Mouse (Mus musculus) G1E-ER4 (cell line): ENCODE measurements around the gene Supt3. TPM values are rescaled to one million over a fixed set of nuclear protein-coding genes. Genes with fewer than 3 reads are reported as not detected.

Experiments
- GATA1 ChIP-seq: IDR thresholded peaks from one replicate; pipeline ENCODE4 v1.8.0; 2012; ENCODE audit warnings: low read length, inconsistent platforms
- polyA plus RNA-seq: library from polyadenylated mRNA; stranded (reverse); fragments of >175 nt; gene quantifications from 2 replicates; pipeline ENCODE4 v1.2.3, GENCODE M21; 2012

The Supt3 gene
- polyA plus RNA-seq, 1 experiment = 10.9 TPM

DNA sequence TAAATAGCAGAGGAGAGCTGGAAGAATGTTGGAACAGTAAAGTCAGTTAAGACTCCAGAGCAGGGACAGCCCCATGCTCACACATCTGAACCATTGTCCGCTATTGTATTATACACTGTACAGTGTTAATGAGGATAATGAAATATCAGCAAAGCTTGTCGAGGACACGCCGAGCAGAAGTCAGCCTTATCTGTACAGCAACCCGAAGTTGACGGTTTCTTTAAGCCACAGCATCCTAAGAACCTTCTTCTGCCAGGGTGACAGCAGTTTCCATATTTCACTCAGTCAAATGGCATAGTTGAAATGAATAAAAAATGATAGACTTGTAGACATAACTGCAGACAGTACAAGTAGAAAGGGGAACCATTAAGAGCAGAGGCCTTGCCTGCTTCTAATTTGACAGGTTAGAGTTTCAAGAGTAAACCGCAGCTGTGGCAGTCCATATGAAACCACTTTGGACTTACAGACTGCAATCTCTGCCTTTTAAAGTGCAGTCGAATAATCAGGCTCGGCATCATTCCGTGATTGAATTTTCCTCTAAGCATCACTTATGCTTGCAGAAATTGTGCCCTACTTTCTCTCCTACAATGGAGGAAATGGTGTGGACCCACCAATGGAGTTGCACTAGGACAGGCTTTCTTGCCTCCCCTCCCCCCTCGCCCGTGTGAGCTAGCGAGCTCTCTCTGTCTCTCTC, 227.7 kb downstream of the Supt3 start:
- TF ChIP-seq GATA1 = no peak

DNA sequence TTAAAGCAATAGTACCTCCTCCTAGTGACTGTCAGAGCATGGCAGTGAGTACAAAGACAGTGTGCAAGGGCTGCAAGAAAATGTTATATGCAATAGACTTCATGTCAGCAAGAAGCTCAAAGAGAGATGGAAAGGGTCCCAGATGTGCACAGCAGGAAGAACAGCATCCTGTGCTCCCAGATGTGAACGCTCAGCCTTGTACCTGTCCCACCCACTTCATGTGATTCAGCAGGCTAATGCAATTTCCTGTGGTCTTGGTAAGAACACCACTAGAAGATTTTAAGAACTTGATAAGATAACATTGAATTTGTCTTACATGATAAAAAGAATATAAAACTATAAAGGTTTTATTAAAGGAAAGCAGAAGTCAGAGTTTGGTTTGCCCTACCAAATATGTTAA, 230.5 kb downstream of the Supt3 start:
- no peak for TF ChIP-seq GATA1

DNA sequence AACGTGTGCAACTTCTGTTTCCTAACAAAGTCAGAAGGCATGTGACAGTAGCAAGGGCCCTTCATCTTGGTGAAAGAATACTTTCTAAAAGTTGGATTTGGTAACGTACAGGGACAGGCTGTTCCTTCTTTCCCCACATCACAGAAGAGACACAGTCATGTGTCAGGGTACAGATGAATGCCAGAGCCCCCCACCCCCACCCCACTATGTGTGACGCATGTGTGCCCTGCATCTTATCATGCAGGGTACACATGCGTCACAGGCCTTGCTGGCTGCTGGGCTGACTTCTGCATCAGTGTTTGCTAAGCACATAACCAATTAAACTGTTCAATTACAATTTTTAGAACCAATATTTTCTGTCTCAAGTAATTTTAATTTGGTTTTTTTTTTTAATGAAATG, 231.7 kb downstream of the Supt3 start:
- no peak for TF ChIP-seq GATA1

DNA sequence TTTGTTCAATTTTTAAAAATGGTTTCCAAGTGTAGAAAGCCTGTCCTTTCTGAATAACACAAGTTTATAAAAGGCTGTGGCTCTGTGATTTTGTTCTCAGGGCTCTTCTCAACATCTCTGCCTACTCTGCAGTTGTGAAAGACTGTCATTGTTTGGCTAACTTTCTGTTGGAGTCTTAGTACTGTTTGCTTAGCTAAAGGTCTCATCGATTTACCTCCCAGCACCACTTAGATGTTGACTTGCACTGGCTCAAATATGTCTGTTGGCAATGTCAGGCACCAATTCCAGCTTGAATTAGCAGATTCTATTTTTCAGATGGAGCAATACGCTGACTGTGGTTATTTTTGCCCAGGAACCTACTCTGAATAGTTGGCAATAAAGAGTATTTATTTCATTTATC, 233.5 kb downstream of the Supt3 start:
- TF ChIP-seq GATA1 = no peak

DNA sequence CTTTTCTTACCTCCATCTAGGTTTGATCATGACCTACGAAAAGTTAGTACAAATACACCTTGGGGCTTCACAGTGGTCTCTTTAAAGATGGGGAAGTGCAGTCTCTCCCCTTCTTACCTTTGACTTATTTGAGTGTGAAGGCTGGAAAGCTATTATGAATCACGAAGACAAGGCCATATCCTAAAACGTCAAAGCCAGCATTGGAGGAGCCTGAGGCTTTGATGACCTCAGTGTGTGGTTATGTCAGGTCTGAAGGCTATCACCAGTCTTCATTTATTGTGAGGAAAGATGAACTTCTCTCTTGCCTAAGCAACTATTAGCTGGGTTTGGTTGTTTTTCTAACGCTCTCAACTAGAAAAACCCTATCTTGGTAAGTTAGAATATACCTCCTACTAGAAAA, 239.8 kb downstream of the Supt3 start:
- TF ChIP-seq GATA1 = no peak

DNA sequence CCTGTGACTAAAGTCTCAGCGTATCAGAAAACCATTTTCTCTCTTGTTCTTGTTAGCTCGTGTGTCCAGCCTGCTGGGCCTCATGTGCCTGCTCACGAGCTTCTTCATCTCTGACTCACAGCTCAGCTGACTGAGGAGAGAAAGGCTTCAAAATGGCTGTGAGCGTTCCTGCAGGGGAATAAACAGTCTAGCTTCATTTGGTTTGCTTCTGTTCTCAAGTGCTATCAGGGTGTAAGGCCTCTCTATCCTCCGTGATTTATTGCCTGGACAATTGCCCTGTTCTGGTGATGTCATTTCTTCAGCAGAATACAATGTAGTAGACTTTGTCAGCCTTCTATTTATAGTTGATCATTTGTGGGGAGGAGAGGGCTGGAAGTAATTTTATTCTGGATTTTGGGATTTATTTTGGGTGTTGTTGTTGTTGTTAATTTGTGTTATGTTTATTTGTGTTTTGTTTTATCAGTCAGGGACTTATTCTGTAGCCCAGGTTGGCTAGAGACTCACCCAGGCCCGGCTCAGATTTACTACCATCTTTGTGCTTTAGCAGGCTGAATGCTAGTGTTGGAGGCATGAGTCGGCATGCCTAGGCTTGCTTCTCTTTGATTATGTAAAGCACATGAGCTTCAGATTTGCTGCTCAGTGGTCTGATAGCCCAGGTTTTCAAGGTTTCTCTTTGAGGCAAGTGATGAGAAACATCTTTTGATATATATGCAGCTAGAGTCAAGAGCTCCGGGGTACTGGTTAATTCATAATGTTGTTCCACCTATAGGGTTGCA, 243.4 kb downstream of the Supt3 start:
- TF ChIP-seq GATA1 = no peak

DNA sequence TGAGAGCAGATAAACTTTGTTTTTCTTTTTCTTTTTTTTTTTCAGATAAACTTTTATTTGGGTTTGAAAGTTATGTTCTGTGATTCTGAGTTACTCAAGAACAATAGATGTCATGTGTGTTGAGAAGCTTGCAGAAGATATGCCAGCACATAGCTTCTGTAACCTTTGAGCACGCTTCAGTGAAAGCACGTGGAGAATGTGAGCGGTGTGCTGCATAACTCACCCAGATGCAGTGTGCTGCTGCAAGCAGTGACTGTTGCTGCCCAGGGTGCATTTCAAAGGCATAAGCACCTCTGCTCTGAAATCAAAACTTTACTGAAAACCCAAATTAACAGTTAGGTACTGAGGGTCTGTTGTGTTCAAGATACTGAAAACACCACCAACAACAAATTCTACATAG, 251.5 kb downstream of the Supt3 start:
- no peak for TF ChIP-seq GATA1

DNA sequence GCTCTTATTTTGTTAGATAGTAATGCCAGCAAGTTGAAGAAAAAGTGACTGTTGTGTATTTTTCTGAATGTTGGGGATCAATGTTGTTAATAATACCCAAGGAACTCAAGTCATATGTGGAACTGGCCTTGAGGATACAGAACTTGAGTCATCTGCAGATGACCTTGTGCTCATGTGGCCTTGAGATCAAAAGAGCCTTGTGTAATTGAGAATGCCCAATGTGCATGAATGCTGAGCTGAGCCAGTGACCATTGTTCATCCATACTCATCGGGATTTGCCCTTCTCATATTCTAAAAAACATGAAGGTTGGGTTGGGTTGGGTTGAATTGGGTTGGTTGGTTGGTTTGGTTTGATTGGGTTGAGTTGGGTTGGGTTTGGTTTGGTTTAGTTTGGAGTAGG, 252.2 kb downstream of the Supt3 start:
- TF ChIP-seq GATA1 = no peak

DNA sequence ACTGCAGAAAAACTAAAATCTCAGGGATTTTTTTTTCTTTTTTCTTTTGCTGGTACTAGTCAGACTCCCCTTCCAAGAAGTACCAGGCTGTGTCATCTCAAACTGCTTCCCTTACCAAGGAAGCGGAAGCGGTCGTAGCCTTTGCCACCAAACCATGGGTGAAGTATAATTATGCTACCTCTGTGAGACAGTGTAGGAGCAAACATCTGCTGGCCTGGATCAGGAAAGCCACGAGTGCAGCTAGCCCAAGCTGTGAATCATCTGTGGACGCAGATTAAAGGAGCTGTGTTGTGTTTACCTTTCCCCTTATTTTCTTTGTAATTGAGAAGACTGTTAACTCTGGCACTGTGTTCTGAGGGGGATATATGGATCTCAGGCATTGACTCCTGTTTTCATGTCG, 255.3 kb downstream of the Supt3 start:
- no peak for TF ChIP-seq GATA1

DNA sequence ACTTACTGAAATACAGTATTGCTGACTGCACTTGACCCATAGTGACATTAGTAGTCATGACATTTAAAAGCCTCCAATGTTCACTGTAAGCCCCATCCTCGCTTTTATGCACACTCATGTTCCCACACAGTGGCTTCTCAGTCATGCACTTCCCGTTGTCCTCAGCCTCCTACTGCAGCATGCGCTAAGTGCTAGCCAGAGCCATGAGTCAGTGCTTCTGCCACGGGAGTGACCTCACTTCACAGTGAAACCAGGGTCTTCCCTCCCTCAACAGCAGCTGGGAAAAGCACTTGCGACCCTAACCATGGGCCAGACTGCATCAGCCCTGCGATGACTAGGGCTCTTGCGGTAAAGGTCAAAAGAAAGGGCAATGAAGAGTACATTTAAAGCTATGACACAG, 256.7 kb downstream of the Supt3 start:
- TF ChIP-seq GATA1 = no peak

DNA sequence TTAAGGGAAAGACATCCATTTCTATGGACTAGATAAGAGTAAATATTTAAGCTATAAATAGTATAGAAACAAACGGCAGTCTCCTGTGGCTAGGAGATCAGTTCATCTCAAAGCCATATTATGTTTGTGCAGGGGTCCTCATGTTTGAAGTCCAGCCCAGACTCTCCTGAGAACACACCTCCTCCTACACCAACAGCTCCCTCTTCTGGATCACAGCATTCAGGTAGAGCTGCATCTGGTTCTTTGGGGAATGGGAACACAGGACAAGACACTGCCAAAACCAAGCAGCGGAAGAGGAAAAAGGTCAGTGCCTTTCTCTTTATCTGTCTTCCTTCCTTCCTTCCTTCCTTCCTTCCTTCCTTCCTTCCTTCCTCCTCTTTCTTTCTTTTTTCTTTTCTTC, 264.1 kb downstream of the Supt3 start:
- TF ChIP-seq GATA1 = no peak

DNA sequence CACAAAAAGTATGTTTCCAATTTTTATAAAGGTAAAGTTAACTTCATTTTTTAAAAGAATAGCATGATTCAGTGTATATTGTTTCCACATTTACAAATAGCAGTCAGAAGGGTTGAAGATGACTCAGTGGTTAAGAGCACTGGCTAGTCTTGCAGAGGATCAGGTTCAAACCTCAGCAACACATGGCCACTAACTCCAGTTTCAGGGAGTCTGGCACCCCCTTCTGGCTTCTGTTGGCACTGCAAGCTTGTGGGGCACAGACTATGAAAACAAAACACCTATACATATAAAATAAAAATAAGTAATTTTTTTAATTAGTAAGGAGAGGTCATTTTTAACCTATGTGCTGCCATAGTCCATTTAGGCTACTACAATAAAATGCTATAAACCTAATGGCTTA, 268.9 kb downstream of the Supt3 start:
- no peak for TF ChIP-seq GATA1

DNA sequence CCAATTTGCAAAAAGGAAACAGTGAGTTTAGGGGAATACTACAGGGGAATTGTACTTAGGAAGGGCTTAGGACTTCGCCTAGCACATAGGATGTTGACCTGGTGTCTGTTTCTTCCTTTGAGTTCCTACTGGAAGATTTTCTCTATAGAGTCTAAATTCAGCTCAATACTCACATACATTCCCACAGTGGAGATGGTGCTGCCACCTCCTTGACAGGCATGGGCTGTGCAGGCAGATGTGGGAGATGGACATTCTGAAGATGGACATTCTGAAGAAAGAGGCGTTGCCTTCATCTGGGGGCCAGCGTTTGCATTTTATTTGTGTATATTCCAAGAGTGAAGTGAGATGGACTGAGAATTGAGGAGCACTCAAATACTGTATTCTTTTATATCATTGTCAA, 269.6 kb downstream of the Supt3 start:
- no peak for TF ChIP-seq GATA1

DNA sequence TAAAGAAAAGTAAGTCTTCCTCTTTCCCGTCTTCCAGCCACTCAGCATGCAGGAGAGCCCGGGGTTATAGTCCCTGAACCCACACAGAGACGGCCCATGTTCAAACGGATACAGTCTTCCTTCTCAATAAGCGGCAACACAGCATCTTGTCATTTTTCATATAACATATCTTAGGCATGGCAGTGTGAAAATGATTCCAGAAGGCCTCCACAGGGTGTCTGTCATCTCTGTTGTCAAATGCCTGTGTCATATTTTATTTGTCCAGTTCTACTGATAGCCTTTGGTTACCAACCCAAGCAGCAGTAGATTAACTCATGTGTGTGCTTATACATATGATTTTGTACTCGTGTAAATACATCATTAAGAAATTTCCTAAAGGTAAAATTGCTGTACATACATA, 270.3 kb downstream of the Supt3 start:
- TF ChIP-seq GATA1 = no peak

DNA sequence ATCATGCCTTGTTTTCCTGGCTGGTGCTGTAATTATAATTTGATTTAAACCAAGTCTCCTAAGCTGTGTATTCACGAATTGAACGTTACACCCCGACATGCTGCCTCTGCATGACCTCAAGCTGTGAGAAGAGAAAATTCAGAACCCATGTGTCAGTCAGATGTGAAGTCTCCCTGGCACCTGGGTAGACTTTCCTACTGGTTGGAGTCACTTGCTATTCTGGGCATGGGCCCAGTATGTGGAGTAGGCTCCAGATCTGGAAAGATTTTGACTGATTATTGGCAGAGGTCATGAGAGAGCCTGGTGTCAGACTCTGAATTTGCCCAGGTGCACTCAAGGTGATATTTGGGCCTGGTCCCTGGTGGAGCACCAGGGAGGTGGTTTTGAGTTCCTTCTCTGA, 275.0 kb downstream of the Supt3 start:
- TF ChIP-seq GATA1 = no peak

DNA sequence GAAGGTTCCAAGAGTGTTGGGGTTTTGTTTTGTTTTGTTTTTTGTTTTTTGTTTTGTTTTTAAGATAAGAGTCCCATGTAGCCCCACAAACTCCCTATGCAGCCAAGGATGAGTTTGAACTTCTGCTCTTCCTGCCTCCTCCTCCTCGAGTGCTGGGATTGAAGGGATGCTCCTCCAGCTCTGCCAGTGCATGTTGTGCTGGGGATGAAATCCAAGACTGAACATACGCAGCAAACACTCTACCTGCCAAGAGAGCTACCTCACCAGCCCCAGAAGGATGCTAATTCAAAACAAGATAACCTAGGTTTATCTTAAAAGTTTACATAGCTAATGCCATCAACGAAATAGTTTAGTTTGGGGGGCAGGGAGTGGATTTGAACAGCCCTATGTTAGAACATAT, 276.4 kb downstream of the Supt3 start:
- TF ChIP-seq GATA1 = no peak

DNA sequence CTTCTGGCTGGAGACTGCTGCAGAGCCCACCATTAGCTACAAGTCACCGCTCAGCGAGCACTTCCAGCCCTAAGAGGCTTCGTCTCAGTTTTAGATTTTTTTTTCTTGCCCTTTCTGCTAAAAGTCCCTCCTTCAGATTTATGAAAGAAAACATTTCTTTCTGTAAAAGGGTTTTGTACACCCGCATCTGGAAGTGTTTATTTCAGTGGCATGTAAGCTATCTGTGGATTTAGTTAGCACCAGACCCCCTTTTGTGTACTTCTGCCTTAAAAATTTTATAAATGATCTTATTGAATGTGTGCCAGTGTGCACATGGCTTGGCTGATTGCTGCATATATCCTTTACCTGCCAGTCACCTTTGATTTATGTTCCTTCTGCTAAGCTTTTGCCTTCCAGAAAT, 277.6 kb downstream of the Supt3 start:
- TF ChIP-seq GATA1 = no peak

DNA sequence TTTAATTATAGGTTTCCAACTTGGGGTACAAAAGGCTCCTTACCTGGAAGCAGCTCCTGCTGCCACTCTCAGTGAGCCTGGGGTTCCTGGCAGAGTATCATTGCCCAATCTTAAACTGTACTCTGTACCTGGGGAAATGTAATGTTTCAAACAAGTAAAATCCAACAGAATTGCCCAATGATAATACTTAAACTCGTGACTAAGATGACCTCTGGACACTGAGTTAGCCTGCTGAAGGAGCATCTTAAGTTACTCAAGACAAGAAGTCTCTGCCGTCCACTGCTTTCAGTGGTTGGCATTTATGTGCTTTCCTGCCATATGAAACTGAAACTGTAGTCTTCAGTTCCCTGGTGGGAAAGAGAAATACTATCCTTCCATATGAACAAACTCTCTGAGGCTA, 279.9 kb downstream of the Supt3 start:
- TF ChIP-seq GATA1 = no peak
